24 mouse cellular contexts compared by ENCODE assay signal in genomic region chr6:32589632-32590031, GRCm38 (mm10). TPM values are rescaled to one million over a fixed set of nuclear protein-coding genes. Genes with fewer than 3 reads are reported as not detected.
DNase-seq lines count a peak whose midpoint lies in the region; ATAC-seq and TF ChIP-seq lines count a peak whose summit lies in the region.
"Had no signal": no experiment of that assay in that cellular context is flagged by ENCODE, and none has a peak within 500 bp of the region (broad histone marks: within the 10 kb centered on the region; RNA-seq: fewer than 3 reads in every experiment).

No protein-coding gene starts in this region.

- H3K9me3 ChIP-seq in heart, embryonic 10.5 days: no peaks in the 10 kb centered on the region
- H3K9me3 ChIP-seq in midbrain, embryonic 11.5 days (ENCODE audit: control insufficient read depth, low read length): no peaks in the 10 kb centered on the region
- H3K9me3 ChIP-seq in midbrain, embryonic 15.5 days: no peaks in the 10 kb centered on the region
- H3K9me3 ChIP-seq in neural tube, embryonic 15.5 days (replicated peaks): no peaks in the 10 kb centered on the region
- H3K9me3 ChIP-seq: G1E had no signal

- H3K4me1 ChIP-seq in heart, embryonic 10.5 days: peaks cover 55% of the 10 kb centered on the region
- peaks cover 13% of the 10 kb centered on the region for H3K4me1 ChIP-seq in midbrain, embryonic 11.5 days (ENCODE audit: control insufficient read depth, insufficient read depth, low read length)
- H3K4me1 ChIP-seq in midbrain, embryonic 15.5 days: peaks cover 16% of the 10 kb centered on the region
- H3K4me1 ChIP-seq in neural tube, embryonic 15.5 days: peaks cover 27% of the 10 kb centered on the region

- no peak overlapping the region for H3K4me2 ChIP-seq in midbrain, embryonic 11.5 days
- no peak overlapping the region for H3K4me2 ChIP-seq in midbrain, embryonic 15.5 days
- H3K4me2 ChIP-seq in neural tube, embryonic 15.5 days: no peak overlapping the region

- no peak overlapping the region for H3K4me3 ChIP-seq in heart, embryonic 10.5 days
- H3K4me3 ChIP-seq in layer of hippocampus, adult 2 months: no peak overlapping the region
- H3K4me3 ChIP-seq in midbrain, embryonic 11.5 days (ENCODE audit: low read depth, low read length): no peak overlapping the region
- H3K4me3 ChIP-seq in midbrain, embryonic 15.5 days: no peak overlapping the region
- no peak overlapping the region for H3K4me3 ChIP-seq in neural tube, embryonic 15.5 days (replicated peaks)

- WGBS in heart, embryonic 10.5 days: 40% methylated on average over 4 of the region's 4 CpGs
- WGBS in midbrain, embryonic 11.5 days: 75% methylated on average over 4 of the region's 4 CpGs
- 68% methylated on average over 4 of the region's 4 CpGs for WGBS in midbrain, embryonic 15.5 days
- WGBS in neural tube, embryonic 15.5 days: 78% methylated on average over 4 of the region's 4 CpGs

- no peak overlapping the region for H3K27ac ChIP-seq in heart, embryonic 10.5 days
- 0 out of 2 replicates have a peak overlapping the region, but pooled peaks have one; percentile 8 for H3K27ac ChIP-seq in layer of hippocampus, adult 2 months
- no peak overlapping the region for H3K27ac ChIP-seq in midbrain, embryonic 11.5 days (ENCODE audit: low read depth, low read length)
- no peak overlapping the region for H3K27ac ChIP-seq in midbrain, embryonic 15.5 days
- no peak overlapping the region for H3K27ac ChIP-seq in neural tube, embryonic 15.5 days (replicated peaks)

- no peak for ATAC-seq in midbrain, embryonic 11.5 days (ENCODE audit: low FRiP score)
- ATAC-seq in midbrain, embryonic 15.5 days (replicated peaks): no peak
- ATAC-seq in neural tube, embryonic 15.5 days (ENCODE audit: low FRiP score): no peak
- ATAC-seq: activated CD4-positive, CD25-positive, alpha-beta regulatory T cell, adult 4 months; CD4-positive, CD25-positive, alpha-beta regulatory T cell, adult 4 months; Patski had no signal

- no peak for TF ChIP-seq CTCF in layer of hippocampus, adult 2 months (conservative IDR thresholded peaks at IDR 0.05)

- no peaks in the 10 kb centered on the region for H3K36me3 ChIP-seq in heart, embryonic 10.5 days
- H3K36me3 ChIP-seq in midbrain, embryonic 11.5 days (ENCODE audit: control insufficient read depth, insufficient read depth, low read length): no peaks in the 10 kb centered on the region
- no peaks in the 10 kb centered on the region for H3K36me3 ChIP-seq in midbrain, embryonic 15.5 days (replicated peaks)
- H3K36me3 ChIP-seq in neural tube, embryonic 15.5 days: no peaks in the 10 kb centered on the region
- H3K36me3 ChIP-seq: G1E had no signal

- H3K9ac ChIP-seq in midbrain, embryonic 11.5 days (ENCODE audit: low read length): no peak overlapping the region
- H3K9ac ChIP-seq in midbrain, embryonic 15.5 days: no peak overlapping the region
- no peak overlapping the region for H3K9ac ChIP-seq in neural tube, embryonic 15.5 days (replicated peaks)

- H3K27me3 ChIP-seq in heart, embryonic 10.5 days (ENCODE audit: insufficient read depth, poor library complexity, severe bottlenecking): peaks cover 34% of the 10 kb centered on the region; the same call in 1 of the 2 replicates
- H3K27me3 ChIP-seq in midbrain, embryonic 11.5 days (ENCODE audit: control insufficient read depth, insufficient read depth, low read length): peaks cover 36% of the 10 kb centered on the region
- peaks cover 12% of the 10 kb centered on the region; the same call in 1 of the 2 replicates for H3K27me3 ChIP-seq in midbrain, embryonic 15.5 days (replicated peaks)
- H3K27me3 ChIP-seq in neural tube, embryonic 15.5 days (replicated peaks): peaks cover 9% of the 10 kb centered on the region

- DNase-seq in heart, adult 11 months: peak; percentile 87
- DNase-seq in heart, embryonic 10.5 days (ENCODE audit: low spot score): no peak
- no peak for DNase-seq in layer of hippocampus, adult 2 months (ENCODE audit: low spot score in 2 of 2)
- DNase-seq in layer of hippocampus, adult 9-11 months: no peak
- DNase-seq in midbrain, embryonic 11.5 days (ENCODE audit: low spot score, missing footprints): peak; percentile 85
- peak; percentile 28 for DNase-seq in MN1 (ENCODE audit: low spot score)
- DNase-seq: adrenal gland, adult 2 months; adrenal gland, adult 8-10 months; adrenal gland, postnatal 10 days; adrenal gland, postnatal 14 days; adrenal gland, postnatal 25 days; adrenal gland, postnatal 36 days; B cell, adult 2 months; cerebellum, adult 11 months; cerebellum, adult 11-12 months; cerebellum, adult 18-20 months had no signal

RNA-seq across cellular contexts. Expression of gene Plxna4, which starts 1.6 kb away (rescaled TPM):
- polyA plus RNA-seq in heart, embryonic 10.5 days (2016; fragmentation: Nextera tagmentation; extraction: Ambion mirVana): 7.2 and 7.8 TPM in 2 replicates
- 100 to 1,000 TPM; 126 to 131 TPM for total RNA-seq in layer of hippocampus, adult 2 months (2021)
- 3.6 and 3.7 TPM in 2 replicates for polyA plus RNA-seq in midbrain, embryonic 11.5 days (2014; fragmentation: Nextera tagmentation; extraction: Ambion mirVana)
- 13.8 and 14.2 TPM in 2 replicates for polyA plus RNA-seq in midbrain, embryonic 15.5 days (2015; fragmentation: Nextera tagmentation; extraction: Ambion mirVana)
- 12.0 and 14.9 TPM in 2 replicates for polyA plus RNA-seq in neural tube, embryonic 15.5 days (2015; fragmentation: Nextera tagmentation; extraction: Ambion mirVana)
- total RNA-seq: CH12.LX, MEL had no signal
- polyA plus RNA-seq: activated CD4-positive, CD25-positive, alpha-beta regulatory T cell, adult 4 months; G1E had no signal

Comparison
In these comparisons a context has a peak if more than half of its experiments do, and no peak if none do; other contexts are left out.
1. DNase-seq: peak in heart, adult 11 months (single experiment), midbrain, embryonic 11.5 days (single experiment) and MN1 (single experiment); none in heart, embryonic 10.5 days (single experiment), layer of hippocampus, adult 2 months (0 of 2) and layer of hippocampus, adult 9-11 months (single experiment).